Mouse (Mus musculus) retina, adult 2 months (tissue): ENCODE results near the gene Astn2.

Experiments
- DNase-seq: peaks from one replicate; pipeline ENCODE4 v3.0.0-alpha.2; 2012; ENCODE audit warnings: low read depth, low spot score

The Astn2 gene

GRCm38 (mm10) chr4:65580254-65580653, 824.2 kb downstream of the Astn2 start:
- DNase-seq: no peak

GRCm38 (mm10) chr4:65565493-65565892, 838.9 kb downstream of the Astn2 start:
- DNase-seq: no peak

GRCm38 (mm10) chr4:65548561-65548960, 855.9 kb downstream of the Astn2 start:
- no peak for DNase-seq

GRCm38 (mm10) chr4:65545582-65545981, 858.8 kb downstream of the Astn2 start:
- DNase-seq: no peak

GRCm38 (mm10) chr4:65532071-65532736, 872.2 kb downstream of the Astn2 start:
- DNase-seq: no peak

GRCm38 (mm10) chr4:65531621-65532020, 872.8 kb downstream of the Astn2 start:
- no peak for DNase-seq

GRCm38 (mm10) chr4:65530901-65531300, 873.5 kb downstream of the Astn2 start:
- no peak for DNase-seq

- DNase-seq: no peak
Observed at GRCm38 (mm10) chr4:65508101-65508500, 896.3 kb downstream of the Astn2 start.

- no peak for DNase-seq
Observed at GRCm38 (mm10) chr4:65506870-65507269, 897.5 kb downstream of the Astn2 start.

- DNase-seq: peak; percentile 49
Observed at GRCm38 (mm10) chr4:65496463-65496834, 908.0 kb downstream of the Astn2 start.

- no peak for DNase-seq
Observed at GRCm38 (mm10) chr4:65495705-65496462, 908.5 kb downstream of the Astn2 start.

GRCm38 (mm10) chr4:65491541-65491940, 912.9 kb downstream of the Astn2 start:
- DNase-seq: no peak

- DNase-seq: no peak
Observed at GRCm38 (mm10) chr4:65489711-65490110, 914.7 kb downstream of the Astn2 start.

GRCm38 (mm10) chr4:65481632-65482031, 922.8 kb downstream of the Astn2 start:
- DNase-seq: no peak

GRCm38 (mm10) chr4:65477106-65477505, 927.3 kb downstream of the Astn2 start:
- DNase-seq: no peak

- no peak for DNase-seq
Observed at GRCm38 (mm10) chr4:65475925-65476560, 928.4 kb downstream of the Astn2 start.

- DNase-seq: no peak
Observed at GRCm38 (mm10) chr4:65473141-65473540, 931.3 kb downstream of the Astn2 start.

- DNase-seq: no peak
Observed at GRCm38 (mm10) chr4:65449171-65449570, 955.2 kb downstream of the Astn2 start.

- no peak for DNase-seq
Observed at GRCm38 (mm10) chr4:65441746-65442145, 962.7 kb downstream of the Astn2 start.

GRCm38 (mm10) chr4:65430804-65431203, 973.6 kb downstream of the Astn2 start:
- no peak for DNase-seq

- DNase-seq: no peak
Observed at GRCm38 (mm10) chr4:65427480-65427879, 976.9 kb downstream of the Astn2 start.

GRCm38 (mm10) chr4:65426437-65426836, 978.0 kb downstream of the Astn2 start:
- no peak for DNase-seq
